Mouse (Mus musculus) ES-Bruce4 (cell line): ENCODE results near the gene Gnat1.

ENCODE experiments used
- CTCF ChIP-seq: IDR thresholded peaks from one replicate; pipeline ENCODE4 v1.8.1; 2011; ENCODE audit warnings: low read depth, low read length
- POLR2A ChIP-seq: IDR thresholded peaks from one replicate; pipeline ENCODE4 v1.8.1; 2011; ENCODE audit warnings: low read length; ENCODE audit not compliant: insufficient read depth

- TF ChIP-seq CTCF (peak; percentile 37), POLR2A (no peak)
These were observed 54.0 kb downstream of the Gnat1 start for GRCm38 (mm10) chr9:107625351-107626128.
